Mouse (Mus musculus) embryonic facial prominence, embryonic 15.5 days (tissue): ENCODE results near the gene Fscn3. TPM values are rescaled to one million over a fixed set of nuclear protein-coding genes. Genes with fewer than 3 reads are reported as not detected.

ENCODE experiments used
- ATAC-seq: fragments of 200-750 bp; cut with Nextera tagmentation; 2 replicates; pipeline ENCODE4 v1.8.0; 2017; ENCODE audit warnings: low read depth, moderate TSS enrichment; ENCODE audit not compliant: insufficient number of reproducible peaks, low FRiP score, low TSS enrichment
- H3K27ac ChIP-seq: fragments of 300-500 bp; sonication (generic); replicated peaks from 2 replicates; pipeline ENCODE4 v1.5.1; 2015; ENCODE audit warnings: mild to moderate bottlenecking, inconsistent platforms
- H3K27me3 ChIP-seq: fragments of 300-500 bp; sonication (generic); 2 replicates; pipeline ENCODE4 v1.6.1; 2015; ENCODE audit warnings: inconsistent platforms
- H3K36me3 ChIP-seq: fragments of 300-500 bp; sonication (generic); 2 replicates; pipeline ENCODE4 v1.6.1; 2015; ENCODE audit warnings: mild to moderate bottlenecking, inconsistent platforms
- H3K4me1 ChIP-seq: fragments of 300-500 bp; sonication (generic); 2 replicates; pipeline ENCODE4 v1.6.1; 2015; ENCODE audit warnings: inconsistent platforms
- H3K4me2 ChIP-seq: fragments of 300-500 bp; sonication (generic); replicated peaks from 2 replicates; pipeline ENCODE4 v1.6.1; 2015; ENCODE audit warnings: mild to moderate bottlenecking, inconsistent platforms
- H3K4me3 ChIP-seq: fragments of 300-500 bp; sonication (generic); replicated peaks from 2 replicates; pipeline ENCODE4 v1.5.1; 2015; ENCODE audit warnings: mild to moderate bottlenecking, inconsistent platforms
- H3K9ac ChIP-seq: fragments of 300-500 bp; sonication (generic); 2 replicates; pipeline ENCODE4 v1.6.1; 2015; ENCODE audit warnings: inconsistent platforms
- H3K9me3 ChIP-seq: fragments of 300-500 bp; sonication (generic); replicated peaks from 2 replicates; pipeline ENCODE4 v1.6.1; 2016; ENCODE audit warnings: inconsistent platforms
- WGBS: fragments of 180-500 bp; shearing (Covaris S2); methylation state at CpG from one replicate; pipeline ENCODE4 v1.1.7; 2015; 5-methylcytosine and 5-hydroxymethylcytosine counted together
- polyA plus RNA-seq: library from polyadenylated mRNA; unstranded; fragments of >200 nt; fragmentation: Nextera tagmentation; extraction: Ambion mirVana; gene quantifications from 2 replicates; pipeline ENCODE4 v1.2.1, GENCODE M21; 2015

Gene Fscn3
- polyA plus RNA-seq: not detected in 2 replicates

DNA sequence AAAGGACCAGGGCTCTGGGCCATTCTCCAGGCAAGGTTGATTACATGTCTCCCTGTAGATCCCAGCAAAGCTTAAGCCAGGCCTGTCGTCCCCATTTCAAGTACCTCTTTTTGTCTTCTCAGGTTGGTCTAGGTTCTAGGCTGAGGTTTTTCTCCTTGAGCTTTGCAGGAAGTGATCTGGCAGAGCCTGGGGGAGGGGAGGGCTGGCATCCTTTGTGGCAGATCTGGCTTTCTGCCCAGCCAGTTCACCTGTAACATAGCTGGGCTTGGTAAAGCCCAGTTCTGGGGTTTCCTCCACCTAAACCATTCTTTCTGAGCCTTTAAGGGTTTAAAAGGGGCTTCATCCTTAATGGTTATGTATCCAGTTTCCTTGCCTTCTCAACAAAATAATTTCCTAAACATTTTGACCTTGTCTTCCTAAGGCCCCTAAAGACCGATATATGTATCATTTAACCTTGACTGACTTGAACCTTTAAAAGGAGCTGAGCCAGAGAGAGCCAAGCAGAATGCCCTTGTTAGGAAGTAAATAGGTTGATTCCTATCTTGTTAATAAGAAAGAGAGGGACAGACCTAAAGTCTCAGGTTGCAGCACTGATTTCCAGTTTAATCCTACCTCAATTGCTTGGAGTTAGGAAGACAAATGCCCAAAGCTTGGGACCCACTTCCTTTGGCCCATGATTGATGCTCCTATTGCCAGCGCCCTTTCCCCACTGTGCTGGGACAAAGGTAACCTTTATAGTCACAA lies at the start of gene Fscn3:
Fscn3 (plus strand) TSS at position 694 of the 744 bp plus-strand sequence.
- Histone ChIP-seq H3K9ac (no peak within 1 kb of the TSS), H3K27me3 (no peaks in the 10 kb centered on the region), H3K4me1 (peaks cover 21% of the 10 kb centered on the region), H3K36me3 (peaks cover 25% of the 10 kb centered on the region), H3K27ac (no peak within 1 kb of the TSS), H3K9me3 (no peaks in the 10 kb centered on the region), H3K4me3 (no peak within 1 kb of the TSS), H3K4me2 (no peak within 1 kb of the TSS)
- WGBS: 74% methylated on average over 3 of the region's 3 CpGs
- ATAC-seq: no peak

DNA sequence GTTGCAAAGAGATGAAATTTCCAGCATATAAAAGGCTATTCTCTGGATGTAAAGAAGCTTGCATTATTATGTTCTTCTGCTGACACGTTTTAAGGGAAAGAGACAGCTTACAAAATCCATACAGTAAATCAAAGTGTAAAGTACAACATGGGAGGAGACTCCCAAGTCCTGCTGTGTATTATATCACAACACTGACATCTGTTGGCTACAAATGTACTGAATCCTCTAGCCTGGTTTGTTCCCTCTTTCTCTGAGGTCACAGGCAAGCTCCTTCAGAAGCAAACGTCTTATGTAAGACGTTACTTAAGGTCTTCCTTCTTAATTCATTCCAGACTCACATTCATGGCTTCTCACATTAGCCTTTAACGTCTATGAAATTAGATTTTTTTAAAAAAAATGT lies 45.6 kb upstream of the Fscn3 start:
- Histone ChIP-seq H3K4me3 (no peak overlapping the region), H3K9ac (no peak overlapping the region), H3K27ac (no peak overlapping the region), H3K4me2 (no peak overlapping the region), H3K36me3 (no peaks in the 10 kb centered on the region), H3K4me1 (no peaks in the 10 kb centered on the region), H3K9me3 (no peaks in the 10 kb centered on the region), H3K27me3 (no peaks in the 10 kb centered on the region)
- 20% methylated on average over 4 of the region's 4 CpGs for WGBS
- ATAC-seq: no peak

GRCm38 (mm10) chr6:28385169-28385568 lies 42.4 kb upstream of the Fscn3 start:
- Histone ChIP-seq H3K9ac (no peak overlapping the region), H3K4me1 (no peaks in the 10 kb centered on the region), H3K36me3 (no peaks in the 10 kb centered on the region), H3K4me2 (no peak overlapping the region), H3K4me3 (no peak overlapping the region), H3K9me3 (no peaks in the 10 kb centered on the region), H3K27me3 (no peaks in the 10 kb centered on the region), H3K27ac (no peak overlapping the region)
- ATAC-seq: no peak
- 68% methylated on average over 3 of the region's 3 CpGs for WGBS

DNA sequence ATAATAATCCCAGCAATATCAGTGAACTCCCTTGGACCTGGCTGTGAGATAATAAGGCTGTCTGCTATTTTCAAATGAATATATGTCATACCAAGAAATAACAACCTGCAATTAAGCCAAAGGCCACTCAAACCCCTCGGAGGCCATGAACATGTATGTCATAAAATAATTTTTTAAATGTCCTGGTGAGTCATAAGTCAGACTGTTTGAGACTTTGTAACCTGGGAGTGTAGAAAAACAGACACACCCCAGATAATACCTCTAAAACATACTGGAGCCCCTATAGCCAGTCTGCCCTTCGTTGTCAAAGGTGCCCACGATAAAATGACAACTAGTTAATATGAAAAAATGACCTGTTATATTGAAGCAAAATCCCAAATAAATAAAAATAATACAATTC lies 38.6 kb upstream of the Fscn3 start:
- Histone ChIP-seq H3K4me2 (no peak overlapping the region), H3K9ac (no peak overlapping the region), H3K27ac (no peak overlapping the region), H3K9me3 (no peaks in the 10 kb centered on the region), H3K4me3 (no peak overlapping the region), H3K36me3 (no peaks in the 10 kb centered on the region), H3K27me3 (no peaks in the 10 kb centered on the region; the same call in 1 of the 2 replicates), H3K4me1 (no peaks in the 10 kb centered on the region)
- no peak for ATAC-seq
- 83% methylated on average over 3 of the region's 3 CpGs for WGBS

DNA sequence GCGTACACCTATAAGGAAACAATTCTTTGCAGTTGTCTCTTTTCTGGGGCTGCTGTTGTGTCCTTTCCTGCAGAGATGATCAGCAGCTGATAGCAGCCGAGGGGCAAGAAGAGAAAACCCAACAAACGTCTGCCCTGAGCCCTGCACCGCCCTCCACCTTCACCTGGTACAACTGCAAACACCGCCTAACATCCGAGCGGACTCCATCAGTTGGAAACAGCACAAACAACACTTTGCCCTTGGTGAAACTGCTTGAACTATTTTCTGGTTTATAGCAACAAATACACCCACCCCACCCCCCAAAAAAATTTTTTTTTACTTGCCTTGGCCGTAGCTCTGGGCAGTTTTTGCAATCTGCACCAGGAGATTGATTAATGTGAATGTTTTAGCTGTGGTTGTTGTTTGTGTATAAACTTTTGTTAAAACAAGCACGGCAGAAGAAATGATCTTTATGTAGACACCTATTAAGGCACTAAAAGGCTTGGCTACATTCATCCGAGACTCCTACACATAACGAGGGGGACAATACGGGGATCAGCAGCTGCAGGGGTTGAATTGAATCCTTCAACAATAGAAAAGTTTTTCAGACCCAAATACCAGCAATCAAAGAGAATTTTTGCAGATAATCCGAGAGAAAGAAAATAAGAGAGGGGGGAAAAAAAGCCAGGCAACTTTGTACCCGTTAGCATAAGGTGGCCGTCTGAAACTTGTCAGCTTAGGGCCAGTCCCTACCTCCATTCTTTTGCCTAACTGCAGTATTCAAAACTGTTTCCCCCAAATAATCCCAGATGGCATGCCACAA lies 31.3 kb upstream of the Fscn3 start:
- peak overlapping the region; percentile 45; the same call in 1 of the 2 replicates for H3K4me3 ChIP-seq
- no peak for ATAC-seq
- no peak overlapping the region for H3K9ac ChIP-seq
- peaks cover 25% of the 10 kb centered on the region for H3K27me3 ChIP-seq
- H3K4me1 ChIP-seq: peaks cover 6% of the 10 kb centered on the region; the same call in 1 of the 2 replicates
- peaks cover 3% of the 10 kb centered on the region; the same call in 1 of the 2 replicates for H3K9me3 ChIP-seq
- 29% methylated on average over 15 of the region's 15 CpGs for WGBS
- H3K36me3 ChIP-seq: no peaks in the 10 kb centered on the region
- peak overlapping the region; percentile 89; the same call in 1 of the 2 replicates for H3K4me2 ChIP-seq
- H3K27ac ChIP-seq: no peak overlapping the region

- Histone ChIP-seq H3K9ac (no peak overlapping the region), H3K27ac (no peak overlapping the region), H3K4me2 (peak overlapping the region; percentile 89), H3K4me3 (peak overlapping the region; percentile 45), H3K9me3 (peaks cover 3% of the 10 kb centered on the region; the same call in 1 of the 2 replicates), H3K36me3 (no peaks in the 10 kb centered on the region), H3K4me1 (peaks cover 6% of the 10 kb centered on the region; the same call in 1 of the 2 replicates), H3K27me3 (peaks cover 25% of the 10 kb centered on the region)
- ATAC-seq: no peak
- WGBS: 2% methylated on average over 19 of the region's 19 CpGs
Measured at GRCm38 (mm10) chr6:28396853-28397457, 30.6 kb upstream of the Fscn3 start.

DNA sequence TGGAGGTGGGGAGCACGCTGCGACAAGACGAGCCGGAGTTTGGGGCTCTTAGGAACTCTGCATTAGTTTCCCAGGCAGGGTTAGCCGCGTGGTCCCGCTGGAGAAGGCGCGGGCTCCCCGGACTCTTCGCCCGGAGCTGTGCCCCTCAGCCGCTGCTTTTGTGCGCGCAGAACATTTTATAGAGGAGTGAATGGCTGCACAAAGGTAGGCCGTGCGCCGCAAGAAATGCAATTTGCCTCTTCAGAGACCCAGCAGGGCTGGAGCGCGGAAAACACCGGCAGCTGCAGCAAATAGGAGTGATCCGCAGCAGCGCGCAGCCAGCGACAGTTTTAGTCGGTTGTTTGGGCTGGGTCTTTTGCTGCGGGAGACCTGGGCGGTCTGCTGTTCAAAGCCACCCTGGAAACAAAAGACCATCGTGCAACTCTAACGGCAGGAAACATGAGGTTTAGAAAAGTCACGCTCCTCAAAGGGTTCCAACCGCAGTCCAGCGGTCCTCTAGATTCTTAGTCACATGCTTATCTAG lies 29.8 kb upstream of the Fscn3 start, which contains the start of gene Zfp800:
Zfp800 (minus strand) TSS at position 325 of the 523 bp plus-strand sequence.
- Histone ChIP-seq H3K4me3 (peak within 1 kb of the TSS; percentile 45), H3K9ac (peak within 1 kb of the TSS; percentile 12), H3K27ac (no peak within 1 kb of the TSS), H3K36me3 (no peaks in the 10 kb centered on the region), H3K4me1 (peaks cover 6% of the 10 kb centered on the region; the same call in 1 of the 2 replicates), H3K27me3 (peaks cover 25% of the 10 kb centered on the region), H3K4me2 (peak within 1 kb of the TSS; percentile 89), H3K9me3 (peaks cover 3% of the 10 kb centered on the region; the same call in 1 of the 2 replicates)
- ATAC-seq: no peak
- under 1% methylated on average over 33 of the region's 33 CpGs for WGBS

DNA sequence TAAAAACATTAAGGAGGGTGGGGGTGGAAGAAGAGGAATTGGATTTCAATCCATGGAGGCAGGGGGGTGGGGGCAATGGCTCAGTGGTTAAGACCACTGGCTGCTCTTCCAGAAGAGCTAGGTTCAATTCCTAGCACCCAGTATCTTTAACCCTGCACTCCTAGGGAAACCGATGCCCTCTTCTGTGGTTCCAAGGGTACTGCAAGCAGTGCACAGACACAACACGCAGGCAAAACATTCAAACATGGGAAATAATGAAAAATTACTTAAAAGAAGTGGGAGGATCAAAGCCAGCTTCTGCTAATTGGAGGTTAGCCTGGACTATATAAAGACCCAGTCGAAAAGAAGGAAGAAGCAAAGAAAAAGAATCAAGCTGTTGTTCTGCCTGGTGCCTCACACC lies 28.9 kb upstream of the Fscn3 start:
- Histone ChIP-seq H3K9me3 (peaks cover 3% of the 10 kb centered on the region; the same call in 1 of the 2 replicates), H3K27me3 (peaks cover 25% of the 10 kb centered on the region), H3K9ac (no peak overlapping the region), H3K4me2 (no peak overlapping the region), H3K4me3 (no peak overlapping the region), H3K36me3 (no peaks in the 10 kb centered on the region), H3K27ac (no peak overlapping the region), H3K4me1 (peaks cover 6% of the 10 kb centered on the region; the same call in 1 of the 2 replicates)
- 90% methylated on average over 3 of the region's 3 CpGs for WGBS
- no peak for ATAC-seq

- H3K4me2 ChIP-seq: no peak overlapping the region
- H3K27me3 ChIP-seq: peaks cover 25% of the 10 kb centered on the region
- ATAC-seq: no peak
- peaks cover 6% of the 10 kb centered on the region; the same call in 1 of the 2 replicates for H3K4me1 ChIP-seq
- no peaks in the 10 kb centered on the region for H3K36me3 ChIP-seq
- H3K4me3 ChIP-seq: no peak overlapping the region
- H3K9me3 ChIP-seq: peaks cover 3% of the 10 kb centered on the region; the same call in 1 of the 2 replicates
- no peak overlapping the region for H3K9ac ChIP-seq
- WGBS: 89% methylated on average over 4 of the region's 4 CpGs
- no peak overlapping the region for H3K27ac ChIP-seq
Measured at GRCm38 (mm10) chr6:28399791-28400190, 27.8 kb upstream of the Fscn3 start.

GRCm38 (mm10) chr6:28410053-28410452 lies 17.5 kb upstream of the Fscn3 start:
- 80% methylated on average over 9 of the region's 9 CpGs for WGBS
- no peak for ATAC-seq
- no peaks in the 10 kb centered on the region for H3K27me3 ChIP-seq
- H3K36me3 ChIP-seq: 0 out of 2 replicates have a peak, but pooled peaks cover under 1% of the 10 kb centered on the region
- no peaks in the 10 kb centered on the region for H3K9me3 ChIP-seq
- H3K4me1 ChIP-seq: no peaks in the 10 kb centered on the region
- no peak overlapping the region for H3K4me3 ChIP-seq
- H3K27ac ChIP-seq: no peak overlapping the region
- no peak overlapping the region for H3K9ac ChIP-seq
- H3K4me2 ChIP-seq: no peak overlapping the region
